Mouse (Mus musculus): ENCODE measurements around the gene Hmcn1. TPM values are rescaled to one million over a fixed set of nuclear protein-coding genes. Genes with fewer than 3 reads are reported as not detected.
A peak's percentile ranks its signal among the peaks of the same experiment; 100 is the strongest.

The Hmcn1 gene
- total RNA-seq, 2 experiments from 2014 or later: 1.6 to 2.0 TPM

- Histone ChIP-seq H3K27ac (no peak overlapping the region), H3K4me3 (no peak overlapping the region)
- DNase-seq (ENCODE audit: low spot score in 2 of 2): peak in 1 of 2 experiments; percentile 17
- TF ChIP-seq CTCF (conservative IDR thresholded peaks at IDR 0.05): peak; percentile 77
Measured at GRCm38 (mm10) chr1:150779902-150780301, 213.3 kb downstream of the Hmcn1 start.

- no peak overlapping the region for H3K4me3 ChIP-seq
- no peak for DNase-seq (ENCODE audit: low spot score in 2 of 2)
- no peak overlapping the region for H3K27ac ChIP-seq
- no peak for TF ChIP-seq CTCF (conservative IDR thresholded peaks at IDR 0.05)
Measured at GRCm38 (mm10) chr1:150776741-150777140, 216.5 kb downstream of the Hmcn1 start.

GRCm38 (mm10) chr1:150775742-150776141 is 217.5 kb downstream of the Hmcn1 start:
- H3K4me3 ChIP-seq: no peak overlapping the region
- no peak for DNase-seq (ENCODE audit: low spot score in 2 of 2)
- no peak overlapping the region for H3K27ac ChIP-seq
- TF ChIP-seq CTCF (conservative IDR thresholded peaks at IDR 0.05): no peak

GRCm38 (mm10) chr1:150772958-150773357 is 220.3 kb downstream of the Hmcn1 start:
- H3K27ac ChIP-seq: no peak overlapping the region
- TF ChIP-seq CTCF (conservative IDR thresholded peaks at IDR 0.05): no peak
- no peak for DNase-seq (ENCODE audit: low spot score in 2 of 2)
- no peak overlapping the region for H3K4me3 ChIP-seq

- no peak for TF ChIP-seq CTCF (conservative IDR thresholded peaks at IDR 0.05)
- Histone ChIP-seq H3K27ac (no peak overlapping the region), H3K4me3 (no peak overlapping the region)
- no peak for DNase-seq (ENCODE audit: low spot score in 2 of 2)
Measured at GRCm38 (mm10) chr1:150770948-150771521, 222.2 kb downstream of the Hmcn1 start.

- Histone ChIP-seq H3K4me3 (no peak overlapping the region), H3K27ac (no peak overlapping the region)
- TF ChIP-seq CTCF (conservative IDR thresholded peaks at IDR 0.05): no peak
- DNase-seq (ENCODE audit: low spot score in 2 of 2): no peak
Measured at GRCm38 (mm10) chr1:150769836-150770235, 223.4 kb downstream of the Hmcn1 start.

- no peak overlapping the region for H3K4me3 ChIP-seq
- TF ChIP-seq CTCF (conservative IDR thresholded peaks at IDR 0.05): no peak
- no peak overlapping the region for H3K27ac ChIP-seq
- no peak for DNase-seq (ENCODE audit: low spot score in 2 of 2)
Measured at GRCm38 (mm10) chr1:150761678-150762077, 231.6 kb downstream of the Hmcn1 start.

GRCm38 (mm10) chr1:150760801-150761331 is 232.4 kb downstream of the Hmcn1 start:
- DNase-seq (ENCODE audit: low spot score in 2 of 2): no peak
- H3K27ac ChIP-seq: no peak overlapping the region
- TF ChIP-seq CTCF (conservative IDR thresholded peaks at IDR 0.05): no peak
- H3K4me3 ChIP-seq: no peak overlapping the region

GRCm38 (mm10) chr1:150759476-150760079 is 233.7 kb downstream of the Hmcn1 start:
- DNase-seq (ENCODE audit: low spot score in 2 of 2): peak in 1 of 2 experiments; percentile 7
- Histone ChIP-seq H3K27ac (no peak overlapping the region), H3K4me3 (no peak overlapping the region)
- TF ChIP-seq CTCF (conservative IDR thresholded peaks at IDR 0.05): no peak

GRCm38 (mm10) chr1:150753920-150754319 is 239.3 kb downstream of the Hmcn1 start:
- no peak overlapping the region for H3K27ac ChIP-seq
- no peak overlapping the region for H3K4me3 ChIP-seq
- DNase-seq (ENCODE audit: low spot score in 2 of 2): no peak
- no peak for TF ChIP-seq CTCF (conservative IDR thresholded peaks at IDR 0.05)

GRCm38 (mm10) chr1:150748783-150749182 is 244.5 kb downstream of the Hmcn1 start:
- no peak overlapping the region for H3K4me3 ChIP-seq
- TF ChIP-seq CTCF (conservative IDR thresholded peaks at IDR 0.05): no peak
- DNase-seq (ENCODE audit: low spot score in 2 of 2): no peak
- H3K27ac ChIP-seq: no peak overlapping the region

- TF ChIP-seq CTCF (conservative IDR thresholded peaks at IDR 0.05): no peak
- Histone ChIP-seq H3K27ac (no peak overlapping the region), H3K4me3 (no peak overlapping the region)
- DNase-seq (ENCODE audit: low spot score in 2 of 2): no peak
Measured at GRCm38 (mm10) chr1:150747771-150748170, 245.5 kb downstream of the Hmcn1 start.

- Histone ChIP-seq H3K27ac (no peak overlapping the region), H3K4me3 (no peak overlapping the region)
- TF ChIP-seq CTCF (conservative IDR thresholded peaks at IDR 0.05): no peak
- DNase-seq (ENCODE audit: low spot score in 2 of 2): no peak
Measured at GRCm38 (mm10) chr1:150743097-150743843, 250.0 kb downstream of the Hmcn1 start.
